Mouse (Mus musculus): ENCODE results near the gene Def8. TPM values are rescaled to one million over a fixed set of nuclear protein-coding genes. Genes with fewer than 3 reads are reported as not detected.

Gene Def8
- polyA plus RNA-seq, 1 experiment: 3.7 TPM

GRCm38 (mm10) chr8:123421325-123421724 lies 2.0 kb upstream of the Def8 start:
- Histone ChIP-seq H3K27ac (ENCODE audit: control insufficient read depth, insufficient read depth, low read depth, low read length) (no peak overlapping the region), H3K27me3 (ENCODE audit: control insufficient read depth, insufficient read depth, low read length) (no peaks in the 10 kb centered on the region), H3K36me3 (ENCODE audit: control insufficient read depth, insufficient read depth, low read length) (no peaks in the 10 kb centered on the region), H3K4me1 (ENCODE audit: control insufficient read depth, insufficient read depth, low read length) (no peaks in the 10 kb centered on the region), H3K4me3 (ENCODE audit: control insufficient read depth, low read depth, low read length) (no peak overlapping the region)
- TF ChIP-seq CTCF (IDR thresholded peaks at IDR 0.05; ENCODE audit: control insufficient read depth, insufficient read depth, insufficient replicate concordance, low read depth, low read length) (no peak), POLR2A (IDR thresholded peaks at IDR 0.05; ENCODE audit: control insufficient read depth, low read depth, low read length) (no peak)

GRCm38 (mm10) chr8:123422056-123422780 lies 1.1 kb upstream of the Def8 start:
- TF ChIP-seq CTCF (IDR thresholded peaks at IDR 0.05; ENCODE audit: control insufficient read depth, insufficient read depth, insufficient replicate concordance, low read depth, low read length) (peak; percentile 72; the same call in 1 of the 2 replicates), POLR2A (IDR thresholded peaks at IDR 0.05; ENCODE audit: control insufficient read depth, low read depth, low read length) (no peak)
- H3K27me3 ChIP-seq (ENCODE audit: control insufficient read depth, insufficient read depth, low read length): no peaks in the 10 kb centered on the region
- no peak overlapping the region for H3K4me3 ChIP-seq (ENCODE audit: control insufficient read depth, low read depth, low read length)
- no peaks in the 10 kb centered on the region for H3K4me1 ChIP-seq (ENCODE audit: control insufficient read depth, insufficient read depth, low read length)
- H3K36me3 ChIP-seq (ENCODE audit: control insufficient read depth, insufficient read depth, low read length): no peaks in the 10 kb centered on the region
- H3K27ac ChIP-seq (ENCODE audit: control insufficient read depth, insufficient read depth, low read depth, low read length): no peak overlapping the region

DNA sequence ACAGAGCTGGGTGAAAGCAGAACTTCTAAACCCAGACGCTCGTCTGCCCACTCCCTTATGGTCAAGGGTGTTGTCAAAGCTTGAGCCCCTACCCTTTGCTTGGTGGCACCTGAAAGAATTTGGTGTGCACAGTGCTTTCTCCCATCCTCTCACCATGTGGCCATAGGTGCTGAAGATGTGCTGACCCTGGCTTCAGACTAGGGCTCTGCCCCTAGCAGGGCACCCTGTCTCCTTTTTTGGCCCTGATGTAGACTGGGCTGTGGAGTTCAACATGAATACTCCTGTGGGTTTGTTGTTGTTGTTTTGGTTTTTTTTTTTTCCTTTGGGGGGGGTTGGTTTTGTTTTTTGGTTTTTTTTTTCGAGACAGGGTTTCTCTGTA lies 557 bp upstream of the Def8 start:
- no peak for TF ChIP-seq CTCF (IDR thresholded peaks at IDR 0.05; ENCODE audit: control insufficient read depth, insufficient read depth, insufficient replicate concordance, low read depth, low read length)
- no peak for TF ChIP-seq POLR2A (IDR thresholded peaks at IDR 0.05; ENCODE audit: control insufficient read depth, low read depth, low read length)

GRCm38 (mm10) chr8:123426511-123427509 lies 3.5 kb downstream of the Def8 start:
- Histone ChIP-seq H3K36me3 (ENCODE audit: control insufficient read depth, insufficient read depth, low read length) (no peaks in the 10 kb centered on the region), H3K27ac (ENCODE audit: control insufficient read depth, insufficient read depth, low read depth, low read length) (no peak overlapping the region), H3K4me1 (ENCODE audit: control insufficient read depth, insufficient read depth, low read length) (no peaks in the 10 kb centered on the region), H3K27me3 (ENCODE audit: control insufficient read depth, insufficient read depth, low read length) (no peaks in the 10 kb centered on the region), H3K4me3 (ENCODE audit: control insufficient read depth, low read depth, low read length) (no peak overlapping the region)
- TF ChIP-seq CTCF (IDR thresholded peaks at IDR 0.05; ENCODE audit: control insufficient read depth, insufficient read depth, insufficient replicate concordance, low read depth, low read length): no peak
- TF ChIP-seq POLR2A (IDR thresholded peaks at IDR 0.05; ENCODE audit: control insufficient read depth, low read depth, low read length): no peak

More for the DNA sequence above, 557 bp upstream of the Def8 start:
- no peaks in the 10 kb centered on the region for H3K27me3 ChIP-seq (ENCODE audit: control insufficient read depth, insufficient read depth, low read length)
- no peaks in the 10 kb centered on the region for H3K36me3 ChIP-seq (ENCODE audit: control insufficient read depth, insufficient read depth, low read length)
- H3K4me3 ChIP-seq (ENCODE audit: control insufficient read depth, low read depth, low read length): no peak overlapping the region
- no peak overlapping the region for H3K27ac ChIP-seq (ENCODE audit: control insufficient read depth, insufficient read depth, low read depth, low read length)
- no peaks in the 10 kb centered on the region for H3K4me1 ChIP-seq (ENCODE audit: control insufficient read depth, insufficient read depth, low read length)

- no peak for TF ChIP-seq POLR2A (IDR thresholded peaks at IDR 0.05; ENCODE audit: control insufficient read depth, low read depth, low read length)
- no peak for TF ChIP-seq CTCF (IDR thresholded peaks at IDR 0.05; ENCODE audit: control insufficient read depth, insufficient read depth, insufficient replicate concordance, low read depth, low read length)
- no peaks in the 10 kb centered on the region for H3K27me3 ChIP-seq (ENCODE audit: control insufficient read depth, insufficient read depth, low read length)
These were observed 4.4 kb downstream of the Def8 start for GRCm38 (mm10) chr8:123427639-123428275.

DNA sequence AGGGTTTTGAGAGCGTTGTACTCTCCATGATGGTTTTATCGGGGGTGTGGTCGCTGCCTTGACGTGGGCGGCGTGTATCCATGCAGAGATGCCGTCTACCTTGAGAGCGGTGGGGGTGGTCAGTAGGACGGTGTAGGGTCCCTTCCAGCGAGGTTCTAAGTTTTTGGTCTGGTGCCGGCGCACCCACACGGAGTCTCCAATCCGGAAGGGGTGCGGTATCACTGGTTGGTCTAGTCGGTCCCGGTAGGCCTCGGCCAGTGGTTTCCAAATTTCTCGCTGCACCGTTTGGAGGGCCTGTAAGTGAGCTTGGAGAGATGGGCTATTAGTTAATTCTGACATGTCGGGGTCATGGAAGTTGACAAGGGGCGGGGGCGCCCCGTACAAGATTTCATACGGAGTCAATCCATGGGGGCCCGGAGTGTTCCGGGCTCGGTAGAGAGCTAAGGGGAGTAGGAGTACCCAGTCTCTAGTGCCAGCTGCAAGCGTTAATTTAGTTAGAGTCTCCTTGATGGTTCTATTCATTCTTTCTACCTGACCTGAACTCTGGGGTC lies 5.1 kb downstream of the Def8 start:
- Histone ChIP-seq H3K27me3 (ENCODE audit: control insufficient read depth, insufficient read depth, low read length) (no peaks in the 10 kb centered on the region), H3K36me3 (ENCODE audit: control insufficient read depth, insufficient read depth, low read length) (no peaks in the 10 kb centered on the region), H3K27ac (ENCODE audit: control insufficient read depth, insufficient read depth, low read depth, low read length) (no peak overlapping the region), H3K4me1 (ENCODE audit: control insufficient read depth, insufficient read depth, low read length) (no peaks in the 10 kb centered on the region), H3K4me3 (ENCODE audit: control insufficient read depth, low read depth, low read length) (no peak overlapping the region)
- no peak for TF ChIP-seq POLR2A (IDR thresholded peaks at IDR 0.05; ENCODE audit: control insufficient read depth, low read depth, low read length)
- no peak for TF ChIP-seq CTCF (IDR thresholded peaks at IDR 0.05; ENCODE audit: control insufficient read depth, insufficient read depth, insufficient replicate concordance, low read depth, low read length)

More at GRCm38 (mm10) chr8:123427639-123428275, 4.4 kb downstream of the Def8 start:
- no peak overlapping the region for H3K4me3 ChIP-seq (ENCODE audit: control insufficient read depth, low read depth, low read length)
- H3K4me1 ChIP-seq (ENCODE audit: control insufficient read depth, insufficient read depth, low read length): no peaks in the 10 kb centered on the region
- no peaks in the 10 kb centered on the region for H3K36me3 ChIP-seq (ENCODE audit: control insufficient read depth, insufficient read depth, low read length)
- no peak overlapping the region for H3K27ac ChIP-seq (ENCODE audit: control insufficient read depth, insufficient read depth, low read depth, low read length)
